Mouse (Mus musculus): ENCODE data around the gene Dock9.

Gene Dock9

DNA sequence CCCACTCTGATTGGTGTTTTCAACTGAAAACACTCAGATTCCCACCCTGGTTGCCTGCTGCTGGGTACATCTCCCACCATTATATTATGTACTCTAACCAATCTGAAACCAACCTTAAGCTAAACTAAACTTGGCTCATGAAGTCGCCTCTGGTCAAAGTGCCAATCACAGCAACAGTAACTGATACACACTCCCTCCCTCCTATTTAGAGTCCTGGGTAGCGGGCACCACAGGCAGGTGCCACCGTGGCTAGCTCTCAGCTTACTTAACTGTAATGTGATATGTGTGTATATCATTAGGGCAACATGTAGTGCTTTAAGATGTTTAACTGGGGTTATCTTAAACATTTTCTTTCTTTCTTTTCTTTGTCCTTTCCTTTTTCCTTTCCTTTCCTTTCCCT, 177.1 kb downstream of the Dock9 start:
- no peak for DNase-seq (ENCODE audit: low read depth)

GRCm38 (mm10) chr14:121620157-121620556, 177.5 kb downstream of the Dock9 start:
- DNase-seq (ENCODE audit: low read depth) = no peak

GRCm38 (mm10) chr14:121617645-121618390, 179.8 kb downstream of the Dock9 start:
- DNase-seq (ENCODE audit: low read depth) = no peak

DNA sequence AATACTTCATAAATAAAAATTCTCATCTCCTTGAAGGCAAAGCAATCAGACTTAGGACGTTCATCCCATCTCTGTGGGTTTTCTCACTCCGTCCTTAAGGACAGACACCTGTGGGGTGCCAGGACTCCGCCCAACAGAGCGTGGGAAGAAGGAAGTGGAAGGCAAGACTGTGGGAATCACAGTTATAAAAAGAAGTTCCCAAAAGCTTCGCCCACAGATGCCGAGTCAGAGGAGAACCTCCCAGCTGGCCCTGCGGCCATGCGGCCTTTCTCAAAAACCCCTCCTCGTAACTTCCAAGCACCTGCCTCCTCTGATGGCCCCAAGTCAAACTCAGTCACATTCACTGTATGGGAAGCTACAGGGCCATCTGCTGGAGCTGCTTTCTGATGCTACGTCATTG, 182.2 kb downstream of the Dock9 start:
- DNase-seq (ENCODE audit: low read depth) = no peak

DNA sequence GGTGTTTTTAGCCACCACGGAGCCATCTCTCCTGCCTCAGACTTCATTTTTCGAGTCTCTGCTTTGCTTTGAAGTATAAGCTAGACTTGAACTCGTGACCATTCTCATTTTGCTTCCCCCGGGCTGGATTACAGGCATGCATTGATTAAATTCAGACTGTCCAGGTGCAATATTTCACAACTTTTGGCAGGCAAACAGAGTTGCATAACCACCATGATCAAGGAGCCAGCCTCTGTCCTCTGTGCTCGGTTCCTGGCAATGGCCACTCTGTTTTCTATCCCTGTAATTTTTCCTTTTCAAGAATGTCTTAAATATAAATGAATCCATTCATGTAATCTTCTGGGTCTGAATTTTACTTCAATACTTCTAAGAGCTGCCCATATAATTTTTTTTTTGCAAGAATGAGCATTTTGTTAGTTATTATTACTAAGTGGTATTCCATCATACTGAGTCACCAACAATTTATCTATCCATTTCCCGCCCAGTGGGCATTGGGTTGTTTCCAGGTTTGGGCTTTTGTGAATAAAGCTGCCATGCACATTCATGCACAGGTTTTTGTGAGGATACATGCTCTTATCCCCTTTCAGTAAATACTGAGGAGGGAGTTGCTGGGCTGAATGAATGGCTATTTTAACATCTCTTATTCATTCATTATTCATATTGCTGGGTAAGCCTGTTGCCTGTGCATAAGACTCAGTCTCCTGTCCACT, 183.0 kb downstream of the Dock9 start:
- no peak for DNase-seq (ENCODE audit: low read depth)

DNA sequence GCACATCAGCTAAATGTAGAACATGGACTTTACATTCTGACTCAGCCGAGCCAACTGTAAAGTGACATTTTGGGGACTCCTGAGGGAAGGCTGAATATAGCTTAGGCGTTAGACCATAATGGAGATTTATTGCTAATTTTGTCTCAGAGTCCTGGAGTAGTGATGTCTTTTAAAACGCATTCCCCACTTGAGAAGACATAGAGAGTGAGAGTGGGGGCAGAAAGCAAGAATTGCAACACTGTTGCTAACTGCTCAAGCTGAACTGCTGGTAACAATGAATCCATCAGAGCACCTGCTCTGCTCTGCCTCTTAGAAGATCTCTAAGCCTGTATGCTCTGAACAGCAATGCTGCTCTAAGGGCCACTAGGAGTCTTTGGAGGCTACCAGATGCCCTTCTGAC, 184.1 kb downstream of the Dock9 start:
- no peak for DNase-seq (ENCODE audit: low read depth)

GRCm38 (mm10) chr14:121612926-121613325, 184.7 kb downstream of the Dock9 start:
- no peak for DNase-seq (ENCODE audit: low read depth)

GRCm38 (mm10) chr14:121611533-121611932, 186.1 kb downstream of the Dock9 start:
- DNase-seq (ENCODE audit: low read depth) = no peak

DNA sequence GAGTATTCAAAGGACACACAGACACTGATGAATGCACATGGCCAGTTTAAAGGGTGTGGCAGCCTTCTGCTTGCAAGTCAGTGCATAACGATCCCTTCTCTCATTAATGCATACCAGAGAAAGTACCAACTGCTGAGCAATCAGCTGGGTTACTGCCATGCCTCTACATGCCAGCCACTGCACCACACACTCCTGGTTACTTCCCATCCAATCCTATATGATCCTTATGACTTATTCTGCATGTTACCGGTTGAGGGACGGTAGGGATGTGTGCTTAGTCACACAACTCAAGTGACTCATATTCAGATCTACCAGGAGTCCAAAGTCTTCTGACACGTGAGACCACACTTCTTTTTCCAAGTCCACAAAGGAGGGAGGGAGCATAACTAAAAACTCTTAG, 186.5 kb downstream of the Dock9 start:
- DNase-seq (ENCODE audit: low read depth) = no peak

GRCm38 (mm10) chr14:121608522-121608921, 189.1 kb downstream of the Dock9 start:
- no peak for DNase-seq (ENCODE audit: low read depth)

DNA sequence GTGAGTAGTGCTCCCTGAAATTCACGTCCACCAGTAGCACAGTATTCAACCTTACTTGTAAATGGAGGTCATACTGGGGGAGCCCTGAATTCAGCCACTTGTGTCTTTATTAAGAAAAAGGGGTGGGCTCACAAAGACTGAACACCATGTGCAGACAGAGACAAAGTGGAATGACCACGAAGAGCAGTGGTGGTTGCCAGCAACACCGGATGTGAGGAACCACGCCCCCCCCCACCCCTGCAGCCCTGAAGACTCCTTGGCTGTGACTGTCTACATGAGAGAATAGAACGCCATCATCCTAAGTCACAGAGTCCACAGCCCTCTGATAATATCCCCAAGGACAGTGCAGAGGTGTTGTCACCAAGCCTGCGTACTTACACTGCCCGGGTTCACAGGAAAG, 191.2 kb downstream of the Dock9 start:
- no peak for DNase-seq (ENCODE audit: low read depth)

GRCm38 (mm10) chr14:121605260-121605659, 192.4 kb downstream of the Dock9 start:
- DNase-seq (ENCODE audit: low read depth) = no peak

DNA sequence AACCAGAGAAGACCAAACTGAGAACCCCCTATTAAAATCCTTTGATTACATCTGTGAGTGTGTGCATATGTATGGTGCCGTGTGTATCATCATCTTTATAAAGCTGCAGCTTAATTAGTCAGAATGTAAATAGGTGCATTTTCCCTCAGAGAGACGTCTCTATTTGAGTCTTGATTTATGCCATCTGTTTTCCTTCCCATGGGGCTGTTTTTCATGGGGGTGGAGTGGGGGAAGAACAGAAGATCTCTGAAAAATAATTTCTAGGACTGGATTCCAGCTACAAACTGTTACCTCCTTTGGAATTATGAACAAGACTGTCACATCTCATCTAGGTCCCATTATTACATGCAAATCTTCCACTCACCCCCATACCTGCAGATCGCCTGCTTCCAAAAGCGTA, 193.1 kb downstream of the Dock9 start:
- no peak for DNase-seq (ENCODE audit: low read depth)

DNA sequence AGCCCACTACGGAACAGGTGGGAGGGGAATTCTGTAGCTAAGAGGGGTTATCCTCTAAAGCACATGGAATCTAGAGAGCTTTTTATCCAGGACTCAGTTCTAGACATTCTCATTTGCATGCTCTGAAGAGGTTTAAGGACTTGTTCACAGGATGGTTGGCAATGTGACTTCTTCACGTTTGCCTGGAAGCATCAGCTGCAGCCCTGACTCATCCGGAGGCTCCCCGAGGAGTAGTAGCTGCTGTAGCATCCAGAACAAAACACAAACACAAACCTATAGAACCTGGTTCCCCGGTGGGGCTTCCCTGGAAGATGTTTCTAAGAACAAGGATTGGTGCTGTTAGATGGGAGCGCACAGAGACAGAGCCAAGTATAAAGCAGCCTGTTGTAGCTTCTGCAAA, 195.0 kb downstream of the Dock9 start:
- DNase-seq (ENCODE audit: low read depth) = no peak

- DNase-seq (ENCODE audit: low read depth) = no peak
Observed at GRCm38 (mm10) chr14:121600538-121600937, 197.1 kb downstream of the Dock9 start.

DNA sequence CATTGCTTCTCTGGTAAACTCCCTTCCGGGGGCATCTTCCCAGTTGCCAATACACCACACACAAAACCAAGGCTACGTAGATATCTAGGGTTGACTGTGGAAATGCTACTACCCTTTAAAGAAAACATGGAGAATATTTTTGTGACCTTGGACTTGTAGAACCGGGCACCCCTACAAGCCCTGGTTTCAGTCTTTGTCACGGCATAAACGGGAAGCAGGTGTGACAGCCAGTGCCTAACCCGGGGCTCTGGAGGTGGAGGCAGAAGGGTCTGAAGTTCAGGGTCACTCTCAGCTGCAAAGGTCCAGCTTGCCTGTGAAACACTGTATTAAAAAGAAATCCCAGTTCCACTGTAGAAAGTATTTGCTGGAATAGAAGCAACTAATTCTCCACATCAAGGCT, 200.6 kb downstream of the Dock9 start:
- DNase-seq (ENCODE audit: low read depth) = no peak

DNA sequence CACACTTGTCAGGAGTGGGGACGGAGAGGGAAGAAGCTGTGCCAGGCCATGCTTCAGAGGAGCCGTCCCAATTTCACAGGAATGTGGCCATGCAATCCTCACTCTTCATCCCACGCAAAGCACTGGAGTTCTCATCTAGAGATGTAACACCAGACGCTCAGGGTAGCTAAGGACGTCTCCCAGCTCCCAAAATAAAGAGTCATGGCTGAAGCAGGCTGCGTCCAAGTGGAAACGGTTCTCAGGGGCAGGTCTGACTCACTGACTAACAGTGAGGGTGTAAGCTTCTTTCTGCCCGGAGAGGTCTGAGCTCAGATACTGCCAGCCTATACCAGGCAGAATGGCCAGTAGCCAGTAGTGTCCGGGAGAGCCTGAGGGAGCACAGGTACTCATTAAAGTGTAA, 201.0 kb downstream of the Dock9 start:
- no peak for DNase-seq (ENCODE audit: low read depth)

DNA sequence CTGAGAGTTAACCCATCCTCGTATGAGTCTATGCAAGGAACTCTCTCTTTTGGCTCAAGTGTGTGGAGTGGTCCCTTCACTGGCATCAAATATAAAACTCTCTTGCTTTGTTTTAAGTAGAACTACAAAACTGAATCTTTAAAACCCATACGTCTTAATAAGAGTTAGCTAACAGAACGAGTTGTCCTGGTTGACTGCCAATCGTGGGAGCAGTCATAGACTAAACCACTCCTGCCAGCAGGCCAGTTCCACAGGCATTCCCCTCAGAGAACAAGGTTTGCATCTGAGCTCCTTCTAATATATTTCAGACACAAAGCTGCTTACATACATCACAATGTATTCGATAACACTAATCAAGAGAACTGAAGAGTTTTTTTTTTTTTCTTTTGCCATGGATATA, 203.0 kb downstream of the Dock9 start:
- no peak for DNase-seq (ENCODE audit: low read depth)

DNA sequence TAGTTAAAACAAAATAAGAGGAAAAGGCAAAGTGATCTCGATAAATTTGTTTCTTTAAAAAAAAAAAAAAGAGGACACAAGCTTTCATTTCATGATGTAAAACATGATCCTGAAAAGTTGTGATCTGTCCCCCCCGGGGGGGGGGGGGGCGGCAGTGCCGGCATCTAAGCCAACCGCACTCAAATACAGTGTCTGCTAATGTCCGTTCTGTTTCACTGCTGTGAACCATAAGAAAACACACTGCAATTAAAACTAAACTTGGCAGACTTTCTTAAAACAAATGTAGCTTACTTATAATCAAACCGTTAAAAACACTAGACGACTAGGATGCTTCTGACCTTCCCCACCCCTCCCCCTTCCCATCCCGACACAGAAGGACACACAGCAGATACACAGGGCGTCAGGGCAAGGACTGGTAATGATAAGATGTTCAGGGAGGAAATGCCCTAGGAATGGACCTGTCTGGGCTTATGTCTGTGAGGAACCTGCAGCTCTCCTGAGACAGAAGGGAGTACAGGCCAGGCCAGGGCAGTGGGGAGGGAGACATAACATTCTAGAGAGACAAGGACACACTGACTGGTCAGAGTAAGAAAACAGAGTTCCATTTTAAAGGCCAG, 204.2 kb downstream of the Dock9 start:
- DNase-seq (ENCODE audit: low read depth) = no peak

- no peak for DNase-seq (ENCODE audit: low read depth)
Observed at GRCm38 (mm10) chr14:121592890-121593289, 204.7 kb downstream of the Dock9 start.

- DNase-seq (ENCODE audit: low read depth) = no peak
Observed at GRCm38 (mm10) chr14:121592356-121592755, 205.3 kb downstream of the Dock9 start.

GRCm38 (mm10) chr14:121589097-121589725, 208.4 kb downstream of the Dock9 start:
- peak; percentile 75 for DNase-seq (ENCODE audit: low read depth)

- peak; percentile 69 for DNase-seq (ENCODE audit: low read depth)
Observed at GRCm38 (mm10) chr14:121588451-121588850, 209.2 kb downstream of the Dock9 start.

Measured in naive thymus-derived CD4-positive, alpha-beta T cell, adult 2 months (primary cell).